Mouse (Mus musculus): ENCODE results near the gene Ccr10.

The Ccr10 gene

DNA sequence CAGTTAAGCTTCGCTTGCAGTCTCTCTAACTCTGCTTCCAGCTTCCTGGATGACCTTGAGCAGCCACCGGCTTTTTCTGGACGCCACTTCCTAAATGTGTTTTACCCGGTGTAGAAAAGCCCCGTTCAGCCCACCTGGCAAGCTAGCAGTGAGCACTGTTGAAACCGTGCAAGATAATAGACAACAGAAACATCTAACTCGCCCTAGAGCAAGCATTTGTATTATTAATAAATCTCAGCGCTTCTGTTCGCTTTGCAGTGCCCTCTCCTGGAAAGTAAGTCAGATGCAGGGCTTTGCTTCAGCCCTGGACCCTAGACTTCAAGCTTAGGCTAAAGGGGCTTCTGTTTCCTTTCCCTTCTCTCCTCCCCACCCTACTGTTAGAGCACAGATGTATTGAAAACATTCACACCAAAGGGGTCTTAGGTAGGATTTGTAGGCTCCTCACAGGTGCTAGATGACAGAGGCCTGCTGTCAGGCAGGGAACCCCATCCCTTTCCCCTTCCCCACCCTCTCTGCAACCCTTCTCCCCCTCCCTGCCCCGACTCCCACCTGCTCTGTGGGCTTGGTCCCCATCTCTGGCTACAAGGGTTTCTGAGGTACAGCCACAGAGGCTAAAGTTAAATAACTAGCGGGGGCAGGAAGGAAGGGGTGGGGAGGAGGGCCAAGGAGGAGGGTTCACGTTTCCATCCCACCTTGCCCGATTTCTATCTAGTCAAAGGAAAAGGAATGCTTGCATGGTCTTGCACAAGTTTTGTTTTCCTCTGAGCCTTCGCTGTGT is at the start of gene Ccr10:
Gene Ccr10, minus strand, starts transcription at position 593 of the 778 bp plus-strand sequence.
- no peak for DNase-seq (ENCODE audit: low spot score)

DNA sequence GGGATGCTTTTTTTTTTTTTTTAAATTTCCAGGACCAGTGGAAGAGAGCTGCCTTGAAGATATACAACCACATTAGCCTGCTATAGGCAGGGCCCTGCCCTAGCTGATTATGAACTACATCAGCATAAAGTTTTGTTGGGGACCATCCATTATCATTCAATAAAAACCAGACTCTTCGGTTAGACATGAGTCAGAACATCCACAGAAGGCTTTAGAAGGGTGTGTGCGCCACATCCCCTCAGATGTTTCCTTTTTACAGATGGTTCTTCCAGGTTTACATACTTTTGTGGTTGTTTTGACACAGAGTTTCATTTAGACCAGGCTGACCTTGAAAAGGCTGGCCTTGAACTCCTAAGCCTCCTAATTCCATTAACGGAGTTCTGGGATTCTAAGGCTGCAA is 49.1 kb upstream of the Ccr10 start:
- DNase-seq (ENCODE audit: low spot score): no peak

DNA sequence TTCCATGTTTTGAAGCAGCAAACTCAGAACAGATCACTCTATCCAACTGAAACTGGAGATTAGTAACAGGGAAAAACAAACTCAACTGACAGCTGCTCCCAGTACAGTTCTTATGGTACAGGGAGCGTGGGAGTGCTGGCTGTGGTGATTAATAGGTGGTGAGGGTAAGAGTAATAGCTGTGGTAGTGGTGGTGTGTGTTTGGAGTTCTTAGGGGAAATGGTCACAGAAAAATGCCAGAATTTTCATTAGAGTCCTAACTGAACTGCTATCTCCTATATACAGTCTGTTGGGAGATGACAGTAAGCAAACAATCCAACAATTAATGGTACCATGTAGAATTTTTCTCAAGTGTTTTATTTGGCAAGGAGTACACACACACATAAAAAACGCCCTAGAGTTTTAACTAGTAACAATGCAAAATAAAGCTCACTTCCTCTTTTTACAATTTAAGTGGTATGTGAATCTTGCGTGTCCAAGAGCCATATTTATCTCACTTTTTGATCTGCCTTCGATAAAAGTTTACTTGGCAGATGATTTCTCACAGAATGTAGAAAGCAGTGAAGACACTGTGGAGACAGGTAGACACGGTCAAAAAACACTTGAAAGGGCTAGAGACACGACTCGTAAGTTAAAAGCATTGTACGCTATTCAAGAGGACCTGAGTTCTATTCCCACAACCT is 46.2 kb upstream of the Ccr10 start:
- DNase-seq (ENCODE audit: low spot score): no peak

DNA sequence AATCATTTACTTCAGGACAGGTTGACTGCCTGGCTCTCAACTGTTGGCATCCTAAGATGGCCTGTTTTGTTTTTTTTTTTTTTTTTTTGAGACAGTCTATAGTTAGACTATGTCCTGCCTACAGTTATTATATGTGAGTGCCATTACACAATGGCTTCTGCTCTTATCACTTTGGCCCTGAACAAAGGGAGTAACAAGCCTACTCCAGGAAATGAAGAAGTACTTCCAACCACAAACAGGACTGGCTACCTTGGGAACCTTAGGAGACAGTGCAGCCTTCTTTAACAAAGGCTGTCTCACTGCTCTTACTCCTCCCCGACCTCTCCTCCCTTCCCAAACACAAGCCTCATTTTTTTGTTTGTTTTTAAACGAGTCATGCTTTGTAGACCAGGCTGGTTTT is 45.6 kb upstream of the Ccr10 start:
- DNase-seq (ENCODE audit: low spot score): no peak

DNA sequence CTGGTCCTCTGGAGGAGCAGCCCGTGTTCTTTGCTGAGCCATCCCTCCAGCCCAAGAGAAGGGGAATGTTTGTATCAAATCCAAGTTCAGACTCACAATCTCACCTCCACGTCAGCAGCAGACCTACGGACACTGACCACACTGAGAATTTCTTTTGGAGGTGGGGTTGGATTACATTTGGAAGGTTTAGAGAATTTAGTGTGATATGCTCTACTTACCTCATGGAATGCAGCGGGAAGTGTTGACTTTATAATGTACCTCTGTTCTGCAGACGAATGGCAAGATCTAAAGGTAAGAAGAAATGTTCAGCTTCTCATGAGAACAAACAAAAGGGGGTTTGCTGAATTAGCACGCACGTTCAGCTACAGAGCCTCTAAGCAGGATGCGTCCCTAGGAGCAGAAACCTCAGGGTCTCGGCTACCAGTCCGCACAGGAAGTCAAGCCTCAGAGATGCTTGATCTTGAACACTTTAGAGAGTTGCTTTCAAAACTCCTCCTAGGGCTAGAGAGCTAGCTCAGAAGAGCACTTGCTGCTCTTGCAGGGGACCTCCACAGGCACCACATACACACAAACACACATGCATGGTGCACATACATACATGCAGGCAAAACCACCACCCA is 43.3 kb upstream of the Ccr10 start:
- DNase-seq (ENCODE audit: low spot score): no peak

DNA sequence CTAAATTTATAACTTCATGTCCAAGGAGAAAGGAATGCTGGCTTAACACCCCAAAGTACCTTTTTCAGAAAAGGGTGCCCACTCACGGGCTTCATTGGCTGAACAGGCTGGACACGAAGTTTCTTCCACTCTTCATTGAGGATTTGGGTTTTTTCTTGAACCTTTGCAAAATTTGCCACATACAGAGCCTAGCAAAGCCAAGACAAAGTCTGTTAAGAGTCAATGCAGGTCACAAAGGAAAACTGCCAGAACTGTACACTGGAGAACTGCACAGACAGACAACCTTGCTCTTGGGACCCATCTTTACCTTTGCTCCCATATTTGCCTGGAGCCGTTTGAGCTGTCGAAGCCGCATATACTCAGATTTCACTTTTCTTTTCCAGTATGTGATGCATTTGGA is 41.7 kb upstream of the Ccr10 start:
- DNase-seq (ENCODE audit: low spot score): no peak

DNA sequence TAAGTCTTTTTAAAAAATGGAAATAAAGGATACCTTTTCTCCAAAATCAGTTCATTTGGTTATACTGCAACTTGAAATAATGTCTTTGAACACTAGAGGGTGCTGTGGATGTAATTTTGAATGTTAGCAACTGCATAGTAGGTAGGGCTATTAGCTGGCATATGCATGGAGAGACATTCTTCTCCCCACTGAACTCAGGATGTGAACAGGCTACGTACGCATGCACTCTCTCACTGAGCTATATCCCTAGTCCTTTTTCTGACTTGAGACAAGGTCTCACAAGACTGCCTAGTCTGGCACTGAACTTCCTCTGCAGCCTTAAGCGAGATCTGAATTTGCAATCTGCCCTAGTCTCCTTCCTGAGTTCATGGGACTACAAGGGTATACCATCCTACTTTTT is 36.7 kb upstream of the Ccr10 start:
- DNase-seq (ENCODE audit: low spot score): peak; percentile 7

DNA sequence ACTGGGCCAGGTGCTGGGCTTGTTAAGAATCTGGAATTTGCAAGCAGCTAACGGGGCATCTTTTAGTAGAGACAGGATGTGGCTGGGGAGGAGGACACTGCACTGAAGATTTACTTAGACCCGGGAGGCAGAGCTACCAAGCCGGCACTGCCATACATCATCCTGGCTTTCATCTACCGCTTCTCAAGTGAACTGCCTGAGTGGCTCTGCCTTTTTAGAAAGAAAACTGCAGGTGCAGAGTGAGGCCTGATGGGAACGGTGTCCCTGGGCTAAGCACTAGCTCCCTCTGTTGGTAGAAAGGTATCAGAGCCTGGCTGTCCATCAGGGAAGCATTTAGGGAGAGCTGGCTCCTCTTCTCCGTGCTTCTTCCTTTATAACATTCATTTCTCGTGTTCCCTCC is 25.7 kb upstream of the Ccr10 start:
- DNase-seq (ENCODE audit: low spot score): no peak

DNA sequence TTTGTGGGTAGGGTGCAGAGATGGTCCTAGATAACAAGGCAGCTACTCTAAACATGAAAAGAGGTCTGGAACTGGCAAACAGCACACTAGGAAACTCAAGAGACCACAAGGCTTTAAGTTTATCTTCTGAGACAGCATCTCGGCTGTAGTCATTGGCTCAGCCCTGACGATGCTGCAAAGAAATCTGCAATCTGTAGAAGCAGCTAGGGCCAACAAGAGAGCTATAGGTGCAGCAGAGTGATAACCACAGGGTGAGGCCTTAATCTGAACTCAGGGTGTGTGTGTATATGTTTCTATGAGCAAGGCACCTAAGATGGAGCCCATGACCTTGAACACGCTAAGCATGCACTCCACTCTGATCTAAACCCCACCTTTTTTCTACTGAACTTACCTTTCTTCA is 24.3 kb upstream of the Ccr10 start:
- DNase-seq (ENCODE audit: low spot score): no peak

DNA sequence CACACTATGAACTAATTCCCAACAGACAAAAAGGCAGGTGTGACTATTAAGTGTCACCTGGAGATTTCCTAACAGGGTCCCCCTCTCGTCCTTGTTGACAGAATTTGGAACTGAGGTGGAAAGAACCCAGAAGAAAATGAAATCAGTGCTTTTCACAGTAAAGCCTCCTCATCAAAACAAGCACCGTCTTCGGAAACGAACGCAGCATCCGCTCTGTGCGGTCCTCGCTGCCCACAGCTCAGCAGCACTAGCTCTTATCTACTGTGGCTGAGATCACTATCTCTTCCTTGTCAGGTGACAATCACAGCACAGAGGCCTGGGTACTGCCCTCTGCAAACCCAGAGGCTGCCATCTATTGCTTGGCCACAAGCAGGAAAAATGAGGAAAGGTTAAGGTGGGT is 20.9 kb upstream of the Ccr10 start:
- no peak for DNase-seq (ENCODE audit: low spot score)

DNA sequence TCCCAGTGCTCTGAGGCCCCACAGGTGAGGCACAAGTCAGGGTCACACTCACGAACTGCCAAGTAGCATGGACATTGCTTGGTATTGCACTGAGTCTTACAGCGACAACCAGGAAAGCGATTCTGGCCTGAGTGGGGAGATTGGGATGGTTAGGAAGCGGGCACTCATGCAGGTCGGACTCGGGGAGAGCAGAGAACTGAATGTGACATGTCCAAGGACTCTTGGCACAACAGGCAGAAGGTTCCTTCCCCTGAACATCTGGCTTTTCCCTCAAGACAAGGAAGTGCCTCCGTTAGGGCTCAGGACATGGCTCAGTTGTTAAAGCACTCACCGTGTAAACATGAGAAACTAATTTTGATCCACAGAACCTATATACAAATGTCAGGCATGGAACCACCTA is 20.3 kb upstream of the Ccr10 start:
- DNase-seq (ENCODE audit: low spot score): no peak

DNA sequence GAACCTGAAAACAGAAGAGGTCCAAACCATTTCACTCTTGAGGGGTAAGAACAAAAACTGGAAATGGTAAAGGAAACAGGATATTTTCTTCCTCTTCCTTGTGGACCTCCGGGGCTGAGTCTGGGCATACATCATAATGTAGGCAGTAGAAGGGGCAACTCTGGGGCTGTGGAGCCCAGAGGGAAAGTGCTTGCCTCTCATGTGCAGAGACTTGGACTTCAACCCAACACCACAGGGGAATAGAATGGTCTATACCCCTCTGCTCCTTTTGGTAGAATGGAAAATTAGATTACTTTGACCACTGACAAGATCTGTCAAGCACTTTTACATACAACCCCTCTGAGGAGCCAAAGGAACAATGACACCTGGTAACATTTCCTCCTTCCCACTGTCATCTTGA is 19.9 kb upstream of the Ccr10 start:
- DNase-seq (ENCODE audit: low spot score): no peak

DNA sequence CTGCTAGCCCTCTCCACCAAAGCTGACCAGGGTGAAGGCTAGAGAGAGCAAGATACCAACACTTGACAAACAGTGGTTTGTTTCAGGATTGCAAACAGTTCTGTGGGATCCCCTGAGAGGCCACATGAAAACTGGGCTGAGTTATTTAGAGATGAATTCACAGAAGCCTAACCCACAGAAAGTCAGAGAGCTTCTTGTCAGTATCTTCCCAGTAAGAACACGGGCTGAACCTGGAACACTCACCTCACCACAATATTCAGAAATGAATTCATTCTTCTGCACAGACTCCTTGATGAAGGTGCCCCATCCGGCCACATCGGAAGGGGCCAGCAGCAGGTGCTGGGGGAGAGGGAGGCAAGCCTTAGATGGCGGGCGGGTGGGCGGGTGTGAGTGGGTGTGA is 19.4 kb upstream of the Ccr10 start:
- no peak for DNase-seq (ENCODE audit: low spot score)

DNA sequence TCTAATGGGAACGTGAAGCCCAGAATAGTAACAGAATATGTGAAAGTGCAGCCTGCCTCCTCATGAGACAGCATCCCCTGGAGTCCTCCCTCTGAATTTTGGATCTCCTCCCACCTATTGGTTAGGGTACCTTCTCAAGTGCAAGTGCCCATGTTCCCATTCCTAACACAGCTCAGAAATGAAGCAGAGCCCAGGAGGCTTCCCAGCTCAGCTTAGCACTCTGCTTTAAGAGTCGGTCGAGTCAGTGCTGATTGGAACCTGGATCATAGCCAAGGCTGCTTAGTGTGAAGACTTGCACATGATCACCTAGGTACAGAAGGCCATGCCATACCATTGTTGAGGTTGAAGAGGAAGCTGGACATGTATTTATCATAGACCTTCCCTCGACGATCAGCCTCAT is 18.9 kb upstream of the Ccr10 start:
- DNase-seq (ENCODE audit: low spot score): no peak

DNA sequence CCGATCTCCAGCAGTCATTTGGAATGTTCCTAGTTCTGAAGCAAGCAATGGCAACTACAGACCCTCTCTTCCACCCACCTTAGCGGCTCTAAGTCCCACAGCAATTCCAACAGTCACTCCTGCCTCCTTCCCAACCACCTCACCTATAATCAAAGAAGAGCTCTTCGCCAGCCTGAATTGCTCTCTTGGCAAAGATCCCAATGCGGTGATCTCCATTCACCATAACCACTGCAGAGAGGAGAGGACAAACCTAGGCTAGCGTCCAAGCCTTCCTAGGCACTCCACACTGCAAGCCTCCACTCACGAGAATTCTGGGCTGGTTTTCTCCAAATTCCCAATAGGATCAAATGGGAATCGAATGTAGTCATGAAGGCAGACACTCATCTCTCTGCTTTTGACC is 17.8 kb upstream of the Ccr10 start:
- no peak for DNase-seq (ENCODE audit: low spot score)

DNA sequence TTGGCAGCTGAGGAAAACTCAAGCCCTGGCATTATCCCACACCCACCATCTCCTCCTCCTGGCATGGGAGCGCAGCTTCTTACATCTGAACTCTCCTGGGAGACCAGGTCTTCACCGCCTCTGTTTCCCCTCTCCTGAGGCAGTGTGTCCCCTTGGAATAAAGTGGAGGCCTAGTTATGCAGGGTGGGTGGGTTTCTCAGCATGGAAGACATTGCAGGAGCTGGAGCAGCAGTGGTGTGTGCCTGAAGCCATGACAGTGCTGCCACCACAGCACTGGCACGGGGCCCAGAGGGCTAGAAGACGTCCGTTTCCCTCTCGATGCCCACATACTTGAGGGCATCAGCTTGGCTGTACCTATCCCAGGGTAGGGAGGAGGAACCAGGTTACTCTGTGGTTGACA is 17.4 kb upstream of the Ccr10 start:
- DNase-seq (ENCODE audit: low spot score): no peak

DNA sequence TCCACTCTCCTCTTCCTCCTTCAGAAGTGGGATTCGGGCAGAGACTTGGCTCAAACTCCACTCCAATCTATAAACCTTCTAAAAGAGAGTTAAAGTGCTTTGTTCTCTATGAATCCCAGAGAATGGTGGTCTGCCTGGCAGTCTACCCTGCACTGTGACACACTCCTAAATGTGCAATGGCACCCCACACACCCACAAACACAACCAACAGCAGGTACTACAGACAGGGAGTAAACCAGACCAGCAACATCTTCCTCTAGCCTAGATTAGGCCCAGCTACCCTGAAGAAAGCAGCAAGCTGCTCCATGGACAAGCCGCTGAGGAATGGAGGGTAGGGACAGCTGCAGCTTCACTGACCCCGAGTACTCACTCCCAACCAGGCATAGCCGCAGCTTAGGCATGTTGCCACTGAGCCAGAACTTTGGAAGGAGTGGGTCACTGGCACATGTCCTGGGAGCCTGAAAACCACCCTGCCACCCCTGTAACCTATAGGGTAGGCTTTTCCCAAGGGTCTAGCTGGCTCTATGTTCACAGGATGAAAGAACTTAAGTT is 16.8 kb upstream of the Ccr10 start:
- no peak for DNase-seq (ENCODE audit: low spot score)

DNA sequence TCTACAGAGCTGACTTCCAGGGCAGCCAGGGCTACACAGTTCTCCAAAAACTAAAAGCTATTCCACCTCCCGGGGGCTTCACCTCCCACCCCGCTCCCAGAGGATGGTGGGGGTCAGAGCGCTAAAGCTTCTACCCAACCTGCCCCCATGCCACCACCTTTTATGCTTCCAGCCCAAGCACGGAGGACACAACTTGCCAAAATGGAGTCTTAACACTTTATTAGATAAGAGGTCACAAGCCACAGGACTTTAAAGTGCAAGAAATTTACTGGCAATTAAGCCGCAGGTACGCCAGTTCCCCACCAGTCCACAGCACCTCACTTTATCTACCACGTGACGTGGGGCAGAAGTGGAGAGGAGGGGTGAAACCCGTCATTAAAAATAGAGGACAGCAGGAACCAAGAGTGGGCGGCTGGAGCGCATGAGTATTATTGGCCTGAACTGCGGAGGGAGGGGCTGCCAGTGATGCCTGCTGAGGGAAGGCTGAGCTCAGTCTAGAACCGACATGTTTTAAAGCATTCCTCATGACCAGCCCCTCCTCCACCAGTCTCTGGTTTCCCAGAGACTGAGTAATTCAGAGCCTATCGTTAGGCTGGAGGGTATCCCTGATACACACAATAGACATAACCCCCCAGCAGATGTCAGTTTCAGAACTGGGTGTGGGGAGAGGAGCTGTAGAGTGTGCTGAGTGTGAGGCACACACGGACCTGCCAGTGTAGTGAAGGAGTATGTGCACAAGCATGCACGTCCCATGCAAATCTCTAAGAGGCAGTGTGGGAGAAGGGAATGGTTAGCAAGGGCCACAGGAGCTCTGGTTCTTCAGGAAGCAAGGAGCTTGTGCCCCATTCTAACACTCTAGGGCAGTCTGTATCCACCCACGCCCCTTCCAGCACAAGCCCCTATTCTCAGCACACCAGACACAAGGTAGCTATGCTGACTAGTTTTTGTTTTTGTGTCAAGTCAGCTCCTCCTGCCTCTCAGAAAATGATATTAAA is 16.0 kb upstream of the Ccr10 start:
- DNase-seq (ENCODE audit: low spot score): no peak

DNA sequence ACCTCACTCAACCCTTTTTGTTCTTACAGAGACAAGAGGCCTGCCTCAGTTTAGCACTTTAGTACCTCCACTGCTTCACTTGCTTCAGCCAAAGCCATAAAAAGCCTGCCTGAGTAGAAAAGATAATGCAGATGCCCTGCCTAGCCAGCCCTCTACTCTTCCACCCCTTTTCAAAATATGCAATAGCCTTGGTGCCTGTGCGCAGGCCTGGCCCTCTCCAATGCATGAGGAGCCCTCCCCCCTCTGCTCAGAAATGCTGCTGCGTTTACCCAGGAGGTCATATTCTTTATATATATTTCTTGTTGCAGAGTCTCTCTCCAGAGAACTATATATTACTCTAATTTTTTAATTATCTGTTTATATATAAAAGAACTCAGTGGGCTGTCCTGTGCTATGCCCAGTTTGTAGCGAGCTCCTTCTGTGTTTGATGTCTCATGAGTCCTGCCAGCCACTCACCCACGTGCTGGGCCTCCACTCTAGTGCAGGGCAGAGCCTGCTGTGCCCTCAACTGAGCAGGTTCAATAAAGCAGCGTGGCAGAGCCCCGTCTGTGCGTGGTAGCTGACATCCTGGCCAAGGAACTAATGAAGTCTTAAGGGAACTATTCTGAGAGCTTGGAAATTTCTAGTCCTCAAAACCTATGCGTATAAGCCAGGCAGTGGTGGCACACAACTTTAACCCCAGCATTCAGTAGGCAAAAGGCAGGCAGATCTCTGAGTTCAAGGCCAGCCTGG is 15.1 kb upstream of the Ccr10 start:
- no peak for DNase-seq (ENCODE audit: low spot score)

DNA sequence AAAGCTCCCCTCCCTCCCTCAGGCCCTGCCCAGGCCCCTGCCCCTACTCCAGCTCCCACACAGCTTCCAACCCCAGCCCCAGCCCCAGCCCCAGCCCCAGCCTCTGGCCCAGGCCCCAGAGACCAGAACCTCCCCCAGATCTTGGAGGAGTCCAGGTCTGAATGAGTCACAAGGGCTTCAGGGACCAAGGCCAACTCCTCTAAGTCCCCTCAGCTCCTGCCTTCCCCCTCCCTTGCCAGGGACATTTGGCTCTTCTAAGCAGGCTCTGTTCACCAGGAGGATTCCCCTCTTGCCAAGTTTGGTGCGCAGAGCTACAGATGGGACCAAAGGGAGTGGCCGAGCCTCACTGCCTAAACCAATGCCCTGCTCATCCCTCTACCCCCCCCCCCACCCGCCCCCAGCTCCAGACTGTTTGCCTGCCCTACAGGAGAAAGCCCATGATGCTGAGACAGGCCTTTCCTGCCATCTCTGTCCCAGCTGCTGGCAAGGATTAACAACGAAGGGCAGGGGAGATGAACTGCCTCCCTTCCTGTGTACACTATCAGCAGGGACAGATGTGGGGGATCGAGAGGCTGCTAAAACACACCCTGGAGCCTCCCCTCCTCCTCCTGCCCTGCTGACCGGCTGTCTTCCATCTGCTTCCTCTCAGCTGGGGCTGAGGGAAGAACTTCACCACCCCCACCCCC is 14.4 kb upstream of the Ccr10 start:
- peak; percentile 43 for DNase-seq (ENCODE audit: low spot score)

All from spleen, adult 12 weeks (tissue).